Mouse (Mus musculus) thymus, adult 18-20 months (tissue): ENCODE measurements around the gene Slc48a1.

Source experiments
- DNase-seq, 2 experiments: peaks; one replicate each; pipeline ENCODE4 v3.0.0; 2022; ENCODE audit warnings: mixed read lengths in 2 of 2

Gene Slc48a1

GRCm38 (mm10) chr15:97828221-97828842, 50.0 kb downstream of the Slc48a1 start:
- no peak for DNase-seq

DNA sequence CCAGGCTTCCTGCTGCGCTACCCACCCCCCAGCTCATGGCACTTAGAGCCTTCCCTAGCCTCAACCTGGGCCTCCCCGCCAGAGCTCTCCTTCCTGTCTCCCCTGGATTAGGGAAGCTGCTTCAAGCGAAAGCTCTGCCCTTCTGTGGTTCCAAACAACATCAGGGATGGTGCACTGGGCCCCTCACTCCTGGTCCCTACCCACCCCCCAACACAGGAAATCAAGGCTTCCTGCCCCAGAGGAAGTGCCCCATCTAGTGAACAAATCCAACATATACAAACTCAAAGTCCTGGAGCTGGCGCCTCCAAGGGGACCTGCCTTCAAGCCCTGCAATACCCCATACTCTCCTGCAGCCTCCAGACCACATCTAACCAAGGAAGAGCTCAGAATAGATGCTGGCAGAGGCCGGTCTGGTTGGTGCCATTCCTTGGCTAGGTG, 50.6 kb downstream of the Slc48a1 start:
- peak in 1 of 2 experiments; percentile 55 for DNase-seq

DNA sequence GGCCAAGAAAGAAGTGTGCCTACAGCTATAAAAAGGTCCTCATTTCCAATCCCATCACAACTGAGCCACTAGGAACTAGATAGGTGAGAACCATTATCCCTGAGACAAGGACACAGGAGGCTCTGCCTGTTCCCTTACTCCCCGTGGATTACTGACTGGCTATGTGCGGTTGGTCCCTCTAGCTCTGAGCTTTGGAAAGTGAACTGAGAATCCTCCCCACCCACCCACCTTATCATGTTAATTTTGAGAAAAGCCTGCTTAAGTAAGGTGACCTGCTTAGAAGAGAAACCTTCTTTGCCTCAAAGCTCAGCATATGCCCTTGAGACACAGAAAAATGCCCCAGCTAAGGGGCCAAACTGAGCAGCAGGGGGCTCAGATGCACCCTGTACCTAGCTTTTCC, 51.1 kb downstream of the Slc48a1 start:
- DNase-seq = no peak

GRCm38 (mm10) chr15:97830253-97830787, 52.0 kb downstream of the Slc48a1 start:
- DNase-seq = no peak

GRCm38 (mm10) chr15:97830788-97831241, 52.5 kb downstream of the Slc48a1 start:
- no peak for DNase-seq

- DNase-seq = peak in 1 of 2 experiments; percentile 55
These were observed 53.1 kb downstream of the Slc48a1 start for GRCm38 (mm10) chr15:97831242-97831986.

GRCm38 (mm10) chr15:97831987-97832640, 53.8 kb downstream of the Slc48a1 start:
- DNase-seq = no peak

- no peak for DNase-seq
These were observed 54.6 kb downstream of the Slc48a1 start for GRCm38 (mm10) chr15:97832764-97833479.

DNA sequence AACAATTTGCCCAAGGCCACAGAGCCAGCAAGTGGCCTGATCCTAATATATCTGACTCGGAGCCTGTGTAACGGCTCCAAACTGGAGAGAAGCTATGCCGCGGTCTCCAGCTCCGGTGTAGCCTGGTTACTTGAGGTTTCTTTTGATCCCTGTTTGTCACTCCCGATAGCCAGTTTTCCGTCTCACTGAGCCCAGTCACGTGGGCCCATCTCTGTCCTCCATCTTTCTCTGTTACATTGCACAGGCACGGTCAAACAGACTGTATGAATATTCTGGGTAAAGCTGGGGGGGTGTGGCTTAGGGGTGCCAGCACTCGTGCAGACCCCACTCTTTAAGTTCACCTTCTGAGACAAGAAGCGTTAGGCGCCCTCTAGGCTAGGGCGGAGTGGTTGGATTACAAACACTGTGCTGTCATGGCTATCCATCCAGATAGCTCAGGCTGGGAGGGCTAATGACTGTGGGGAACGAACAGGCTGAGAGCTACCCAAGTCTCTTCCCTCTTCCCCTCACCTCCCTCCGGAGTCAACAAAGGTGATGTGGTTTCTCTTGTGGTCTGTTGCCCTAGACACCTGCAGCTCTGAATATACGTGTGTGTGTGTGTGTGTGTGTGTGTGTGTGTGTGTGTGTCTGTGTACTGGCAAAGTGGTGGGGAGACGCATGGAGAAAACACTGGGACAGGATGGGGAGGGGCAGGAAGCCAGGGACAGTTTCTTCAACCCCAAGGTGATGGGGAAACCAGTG, 58.0 kb downstream of the Slc48a1 start:
- DNase-seq = peak; percentile 72 to 90

DNA sequence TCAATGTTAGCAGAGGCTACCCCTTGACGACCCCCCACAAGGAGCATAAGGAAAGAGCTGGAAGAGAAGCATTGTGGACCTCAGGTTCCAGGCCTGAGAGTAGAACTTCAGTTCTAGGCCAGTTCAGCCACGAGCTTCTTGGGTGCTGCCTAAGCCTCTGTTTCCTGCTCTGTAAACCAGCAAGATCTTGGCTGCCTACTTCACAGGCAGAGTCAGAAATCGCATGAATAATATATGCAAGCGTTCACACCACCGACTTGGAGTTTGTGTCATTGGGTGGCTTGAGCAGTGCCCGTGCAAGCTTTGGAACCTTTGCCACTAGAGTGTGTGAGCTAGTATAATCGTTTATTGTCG, 58.6 kb downstream of the Slc48a1 start:
- DNase-seq = no peak

- DNase-seq = peak in 1 of 2 experiments; percentile 57
These were observed 59.3 kb downstream of the Slc48a1 start for GRCm38 (mm10) chr15:97837491-97838061.

GRCm38 (mm10) chr15:97838395-97838794, 60.1 kb downstream of the Slc48a1 start:
- DNase-seq = no peak

DNA sequence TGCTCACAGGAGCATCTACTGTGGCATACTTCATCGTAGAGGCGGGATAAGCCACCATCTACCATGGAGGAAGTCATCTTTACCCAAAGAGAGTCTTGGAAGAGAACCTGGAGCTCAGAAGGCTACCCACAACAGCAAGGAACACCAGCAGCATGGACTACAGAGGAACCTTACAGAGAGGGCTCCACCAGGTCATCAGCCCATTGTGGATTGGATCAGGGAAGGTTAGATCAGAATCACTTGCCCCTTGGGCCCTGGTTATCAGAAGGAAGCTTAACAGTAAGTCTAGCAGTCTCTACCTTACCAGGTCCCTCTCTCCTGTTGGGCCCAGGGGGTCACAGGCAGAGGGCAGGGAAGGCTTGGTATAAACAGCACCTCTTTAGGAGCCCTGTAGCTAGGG, 60.7 kb downstream of the Slc48a1 start:
- no peak for DNase-seq

GRCm38 (mm10) chr15:97839473-97839872, 61.2 kb downstream of the Slc48a1 start:
- no peak for DNase-seq

GRCm38 (mm10) chr15:97839991-97840455, 61.7 kb downstream of the Slc48a1 start:
- DNase-seq = no peak

GRCm38 (mm10) chr15:97840781-97841180, 62.5 kb downstream of the Slc48a1 start:
- no peak for DNase-seq

- no peak for DNase-seq
These were observed 63.1 kb downstream of the Slc48a1 start for GRCm38 (mm10) chr15:97841383-97841782.

- peak in 1 of 2 experiments; percentile 73 for DNase-seq
These were observed 63.7 kb downstream of the Slc48a1 start for GRCm38 (mm10) chr15:97842058-97842457.
